Mouse (Mus musculus): ENCODE data around the gene Pfn1.

DNA sequence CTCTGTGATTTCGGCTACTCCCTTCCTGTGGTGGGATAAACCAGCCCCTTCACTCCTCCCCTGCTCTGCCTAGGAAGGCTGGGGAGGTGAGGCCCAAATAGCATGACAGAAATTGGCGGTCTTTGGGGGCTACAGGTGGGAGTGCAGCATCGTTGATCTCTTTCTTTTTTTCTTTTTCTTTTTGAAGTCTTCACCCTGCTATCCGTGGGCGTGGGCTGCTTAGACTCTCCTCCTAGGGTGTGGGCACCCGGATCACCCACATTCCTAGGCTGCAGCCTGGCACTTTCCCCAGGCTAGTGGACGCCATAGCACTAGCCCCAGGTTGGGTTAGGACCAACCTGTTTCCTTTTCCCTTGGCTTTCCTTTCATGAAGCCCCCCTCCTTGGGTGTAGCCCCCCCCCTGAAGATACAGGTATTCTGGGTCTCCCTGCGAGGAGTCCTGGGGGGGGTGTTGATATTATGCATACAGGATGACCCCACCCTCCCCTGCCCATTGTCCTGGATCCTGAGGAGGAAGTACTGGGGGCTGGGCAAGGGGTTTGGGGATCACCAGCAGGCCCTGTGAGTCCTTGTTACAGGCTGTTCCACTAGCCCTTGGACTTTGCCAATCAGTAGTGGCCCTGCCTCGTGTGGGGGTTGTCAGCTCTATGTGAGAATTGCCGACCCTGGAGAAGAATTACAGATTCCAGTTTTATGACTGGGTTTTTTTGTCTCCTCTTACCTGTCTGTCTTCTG, 46.9 kb upstream of the Pfn1 start:
- TF ChIP-seq CTCF (IDR thresholded peaks at IDR 0.05; ENCODE audit: low read depth) (no peak), EP300 (optimal IDR thresholded peaks at IDR 0.05) (no peak)
